Mouse (Mus musculus) CH12.LX (cell line): ENCODE results near the gene Rab3d. TPM values are rescaled to one million over a fixed set of nuclear protein-coding genes. Genes with fewer than 3 reads are reported as not detected.
A peak's percentile ranks its signal among the peaks of the same experiment; 100 is the strongest.

Experiments used
- DNase-seq: peaks from one replicate; pipeline ENCODE4 v3.0.0-alpha.2; 2013; ENCODE audit errors: extremely low read depth
- H3K27ac ChIP-seq: 2 replicates; pipeline ENCODE4 v1.5.1; 2012; ENCODE audit warnings: low read depth, mild to moderate bottlenecking, control low read depth, moderate library complexity; ENCODE audit not compliant: insufficient read depth
- H3K27me3 ChIP-seq: replicated peaks from 2 replicates; pipeline ENCODE3; 2012; ENCODE audit warnings: inconsistent platforms
- H3K36me3 ChIP-seq, 2 experiments: replicated peaks in 1 of 2; 2 replicates each; pipeline versions ENCODE3 to v1.6.1; 2012; ENCODE audit warnings: inconsistent platforms in 1 of 2, low read length in 1 of 2, mild to moderate bottlenecking in 1 of 2, mixed read lengths in 1 of 2, moderate library complexity in 1 of 2; ENCODE audit not compliant: control insufficient read depth in 1 of 2, insufficient read depth in 1 of 2
- H3K4me1 ChIP-seq, 2 experiments: 2 replicates each; pipeline ENCODE4 v1.6.1; 2012; ENCODE audit warnings: inconsistent platforms in 1 of 2, moderate library complexity in 1 of 2; ENCODE audit not compliant: insufficient read depth in 2 of 2, control insufficient read depth in 1 of 2
- H3K4me2 ChIP-seq: 2 replicates; pipeline ENCODE4 v1.6.1; 2012; ENCODE audit warnings: low read depth, mild to moderate bottlenecking, control low read depth; ENCODE audit not compliant: poor library complexity, insufficient read depth, severe bottlenecking
- H3K4me3 ChIP-seq, 3 experiments: fragments of 150-350 bp in 1 of 3; sonication (generic) in 1 of 3; replicated peaks in 1 of 3; 2 replicates each; pipeline versions ENCODE3 to v1.5.1; 2011 to 2012; ENCODE audit warnings: low read depth in 2 of 3, low read length in 2 of 3, mild to moderate bottlenecking in 2 of 3, moderate library complexity in 2 of 3, control low read depth in 1 of 3, improper control_type of control experiment in 1 of 3, inconsistent platforms in 1 of 3, mixed read lengths in 1 of 3; ENCODE audit not compliant: poor library complexity in 1 of 3
- H3K79me2 ChIP-seq: replicated peaks from 2 replicates; pipeline ENCODE4 v1.6.1; 2012; ENCODE audit warnings: mild to moderate bottlenecking, moderate library complexity; ENCODE audit not compliant: control insufficient read depth, poor library complexity, insufficient read depth, severe bottlenecking; ENCODE audit errors: extremely low read depth
- H3K9ac ChIP-seq: 2 replicates; pipeline ENCODE4 v1.6.1; 2012; ENCODE audit warnings: low read depth, mild to moderate bottlenecking, control low read depth, moderate library complexity; ENCODE audit not compliant: insufficient read depth
- H3K9me3 ChIP-seq: replicated peaks from 2 replicates; pipeline ENCODE3; 2012; ENCODE audit warnings: low read length, inconsistent platforms, mixed read lengths
- BHLHE40 ChIP-seq: IDR thresholded peaks from 2 replicates; pipeline ENCODE4 v1.6.1; 2011; ENCODE audit warnings: mild to moderate bottlenecking, low read depth, low read length, improper control_type of control experiment
- E2F4 ChIP-seq: IDR thresholded peaks from 2 replicates; pipeline ENCODE4 v1.6.1; 2011; ENCODE audit warnings: low read depth, low read length, improper control_type of control experiment; ENCODE audit not compliant: insufficient replicate concordance
- ETS1 ChIP-seq: conservative IDR thresholded peaks from 2 replicates; pipeline ENCODE4 v1.6.1; 2012; ENCODE audit warnings: low read depth, mild to moderate bottlenecking, inconsistent platforms, low read length, improper control_type of control experiment, moderate library complexity
- HCFC1 ChIP-seq: IDR thresholded peaks from 2 replicates; pipeline ENCODE4 v1.6.1; 2012; ENCODE audit warnings: low read depth, mild to moderate bottlenecking, inconsistent platforms, low read length, improper control_type of control experiment
- JUND ChIP-seq: conservative IDR thresholded peaks from 2 replicates; pipeline ENCODE4 v1.6.1; 2011; ENCODE audit warnings: low read depth, low read length, improper control_type of control experiment
- KAT2A ChIP-seq: IDR thresholded peaks from 2 replicates; pipeline ENCODE4 v1.6.1; 2012; ENCODE audit warnings: low read length, improper control_type of control experiment, inconsistent platforms; ENCODE audit not compliant: insufficient replicate concordance
- MAX ChIP-seq: IDR thresholded peaks from 2 replicates; pipeline ENCODE4 v1.6.1; 2011; ENCODE audit warnings: low read length, improper control_type of control experiment
- MAZ ChIP-seq: IDR thresholded peaks from 2 replicates; pipeline ENCODE4 v1.6.1; 2012; ENCODE audit warnings: low read depth, mild to moderate bottlenecking, inconsistent platforms, low read length, improper control_type of control experiment, moderate library complexity
- MEF2A ChIP-seq: IDR thresholded peaks from 2 replicates; pipeline ENCODE4 v1.6.1; 2014; ENCODE audit warnings: low read depth, mild to moderate bottlenecking, inconsistent platforms, low read length, improper control_type of control experiment, borderline replicate concordance
- MYC ChIP-seq: IDR thresholded peaks from 2 replicates; pipeline ENCODE4 v1.6.1; 2011; ENCODE audit warnings: low read depth, mild to moderate bottlenecking, improper control_type of control experiment, low read length
- NRF1 ChIP-seq: IDR thresholded peaks from 2 replicates; pipeline ENCODE4 v1.6.1; 2014; ENCODE audit warnings: low read depth, mild to moderate bottlenecking, inconsistent platforms, low read length, improper control_type of control experiment, moderate library complexity
- PAX5 ChIP-seq: IDR thresholded peaks from 2 replicates; pipeline ENCODE4 v1.6.1; 2012; ENCODE audit warnings: low read length, inconsistent platforms, mixed read lengths
- POLR2AphosphoS2 ChIP-seq: IDR thresholded peaks from 2 replicates; pipeline ENCODE4 v1.6.1; 2011; ENCODE audit warnings: low read depth, low read length, improper control_type of control experiment
- RCOR1 ChIP-seq: conservative IDR thresholded peaks from 2 replicates; pipeline ENCODE4 v1.6.1; 2012; ENCODE audit warnings: low read depth, mild to moderate bottlenecking, inconsistent platforms, low read length, improper control_type of control experiment
- SIN3A ChIP-seq: IDR thresholded peaks from 2 replicates; pipeline ENCODE4 v1.6.1; 2012; ENCODE audit warnings: low read length, improper control_type of control experiment, inconsistent platforms
- USF1 ChIP-seq: IDR thresholded peaks from 2 replicates; pipeline ENCODE4 v1.6.1; 2014; ENCODE audit warnings: low read depth, mild to moderate bottlenecking, inconsistent platforms, low read length, improper control_type of control experiment
- ZC3H11A ChIP-seq: IDR thresholded peaks from 2 replicates; pipeline ENCODE4 v1.6.1; 2012; ENCODE audit warnings: low read depth, mild to moderate bottlenecking, inconsistent platforms, low read length, improper control_type of control experiment
- dilution Hi-C: fragments of 300-500 bp; cut with MboI; formaldehyde crosslinking; loops from 2 replicates; pipeline ENCODE4 v1.14.3; 2020; ENCODE audit warnings: low sequenced_read_pairs; ENCODE audit not compliant: extremely low pct_unique_long_range_greater_than_20kb, extremely low pct_ligation_motif_present
- in situ Hi-C: fragments of 300-500 bp; cut with MboI; formaldehyde crosslinking; loops from 3 replicates; pipeline ENCODE4 v1.14.3; 2019; ENCODE audit warnings: low sequenced_read_pairs, low pct_ligation_motif_present, low pct_unique_long_range_greater_than_20kb, mixed read lengths
- polyA plus RNA-seq: library from polyadenylated mRNA; unstranded; fragments of >175 nt; gene quantifications from 2 replicates; pipeline ENCODE4 v1.2.1, GENCODE M21; 2012; ENCODE audit warnings: low read depth; ENCODE audit not compliant: insufficient read length
- total RNA-seq, 2 experiments: library from RNA; depleted of rRNA; stranded (reverse); fragments of 300-350 nt in 1 of 2; fragments of >200 nt in 1 of 2; gene quantifications; 2 replicates each; pipeline ENCODE4 v1.2.3; 2012 to 2014

Rab3d gene
- total and polyA plus RNA-seq, 3 experiments, result 0.90 to 3.7 (median 0.91) TPM

- H3K4me2 ChIP-seq, result no peak within 1 kb of the TSS
- no peak within 1 kb of the TSS for H3K27ac ChIP-seq
- H3K79me2 ChIP-seq, result no peaks in the 10 kb centered on the region
- H3K4me3 ChIP-seq, result peak within 1 kb of the TSS; percentile 37 to 41 (median 40)
- no peak for TF ChIP-seq ETS1
- no peak for TF ChIP-seq MEF2A
- TF ChIP-seq ZC3H11A, result no peak
- no peak for TF ChIP-seq JUND
- peak; percentile 73 for TF ChIP-seq NRF1
- no peak for TF ChIP-seq PAX5
- no peak for TF ChIP-seq HCFC1
- no peak within 1 kb of the TSS for H3K9ac ChIP-seq
- peak; percentile 54 for DNase-seq
- peaks cover 4 to 5% of the 10 kb centered on the region in 2 experiments; a peak in 2 of 4 replicates for H3K4me1 ChIP-seq
- H3K36me3 ChIP-seq, result no peaks in the 10 kb centered on the region
- in situ Hi-C loops, result no loop called here
- H3K9me3 ChIP-seq, result peaks cover 3% of the 10 kb centered on the region
- H3K27me3 ChIP-seq, result peaks cover 53% of the 10 kb centered on the region
- dilution Hi-C loops, result no loop called here
Measured at GRCm38 (mm10) chr9:21927208-21927753, 9.3 kb upstream of the Rab3d start, which contains the start of the genes Ccdc159 and Tmem205. TSS of gene Ccdc159 (plus strand) at chr9:21927471. TSS of gene Tmem205 (minus strand) at chr9:21927556.

- dilution Hi-C loops, result no loop called here
- TF ChIP-seq MYC, result no peak
- no peak for TF ChIP-seq MAX
- 0 out of 2 replicates have a peak, but pooled peaks have one; percentile 38 for TF ChIP-seq BHLHE40
- no peak for TF ChIP-seq KAT2A
- TF ChIP-seq, all 38 proteins: peak for 1
Measured at GRCm38 (mm10) chr9:21926784-21927183, 8.8 kb upstream of the Rab3d start.

DNA sequence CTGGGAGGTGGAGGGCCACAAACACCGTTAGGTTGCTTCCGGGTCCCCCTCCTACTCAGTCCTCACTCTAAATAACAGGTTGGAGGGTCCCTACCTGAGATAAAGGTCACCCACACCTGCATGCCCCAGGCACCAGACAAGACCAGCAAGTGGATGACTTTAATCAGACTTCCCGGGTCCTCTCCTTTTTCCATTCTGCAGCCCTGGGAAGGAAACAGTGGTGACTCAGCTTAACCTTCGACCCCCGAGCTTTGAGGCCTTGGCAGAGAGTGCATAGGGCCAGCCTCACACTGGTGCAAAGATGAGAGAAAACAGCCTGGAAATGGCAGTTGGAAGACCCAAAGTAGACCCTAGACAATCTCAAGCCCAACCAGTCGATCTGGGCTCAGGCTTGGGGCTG lies 8.2 kb upstream of the Rab3d start:
- no peaks in the 10 kb centered on the region for H3K36me3 ChIP-seq
- DNase-seq, result no peak
- H3K9ac ChIP-seq, result no peak overlapping the region
- peaks cover 42% of the 10 kb centered on the region for H3K27me3 ChIP-seq
- H3K9me3 ChIP-seq, result peaks cover 3% of the 10 kb centered on the region
- TF ChIP-seq E2F4, result no peak
- no peak for TF ChIP-seq USF1
- no peak for TF ChIP-seq JUND
- TF ChIP-seq RCOR1, result no peak
- TF ChIP-seq SIN3A, result no peak
- TF ChIP-seq MAZ, result no peak
- TF ChIP-seq POLR2AphosphoS2, result no peak
- H3K79me2 ChIP-seq, result no peaks in the 10 kb centered on the region
- peaks cover 4 to 11% of the 10 kb centered on the region in 2 experiments; a peak in 2 of 4 replicates for H3K4me1 ChIP-seq
- H3K4me2 ChIP-seq, result no peak overlapping the region
- H3K27ac ChIP-seq, result no peak overlapping the region
- dilution Hi-C loops, result no loop called here
- no peak overlapping the region for H3K4me3 ChIP-seq
- in situ Hi-C loops, result no loop called here

More at GRCm38 (mm10) chr9:21926784-21927183, 8.8 kb upstream of the Rab3d start:
- Histone ChIP-seq H3K9ac (no peak overlapping the region), H3K9me3 (peaks cover 3% of the 10 kb centered on the region), H3K4me1 (peaks cover 4 to 8% of the 10 kb centered on the region in 2 experiments; a peak in 2 of 4 replicates), H3K4me3 (peak overlapping the region in 2 of 3 experiments; percentile 37 to 40), H3K27me3 (peaks cover 48% of the 10 kb centered on the region), H3K4me2 (no peak overlapping the region), H3K36me3 (no peaks in the 10 kb centered on the region), H3K79me2 (no peaks in the 10 kb centered on the region), H3K27ac (no peak overlapping the region)
- in situ Hi-C loops, result no loop called here
- no peak for DNase-seq
